Mouse (Mus musculus) layer of hippocampus, adult 9-11 months (tissue): ENCODE data around the gene Ank.
"Not testable (repeated sequence)": the region's sequence is repeated elsewhere in the genome, so short reads cannot be mapped to it uniquely, and the experiment has no call there.

Experiments
- DNase-seq: peaks from one replicate; pipeline ENCODE4 v3.0.0; 2022

Gene Ank

DNA sequence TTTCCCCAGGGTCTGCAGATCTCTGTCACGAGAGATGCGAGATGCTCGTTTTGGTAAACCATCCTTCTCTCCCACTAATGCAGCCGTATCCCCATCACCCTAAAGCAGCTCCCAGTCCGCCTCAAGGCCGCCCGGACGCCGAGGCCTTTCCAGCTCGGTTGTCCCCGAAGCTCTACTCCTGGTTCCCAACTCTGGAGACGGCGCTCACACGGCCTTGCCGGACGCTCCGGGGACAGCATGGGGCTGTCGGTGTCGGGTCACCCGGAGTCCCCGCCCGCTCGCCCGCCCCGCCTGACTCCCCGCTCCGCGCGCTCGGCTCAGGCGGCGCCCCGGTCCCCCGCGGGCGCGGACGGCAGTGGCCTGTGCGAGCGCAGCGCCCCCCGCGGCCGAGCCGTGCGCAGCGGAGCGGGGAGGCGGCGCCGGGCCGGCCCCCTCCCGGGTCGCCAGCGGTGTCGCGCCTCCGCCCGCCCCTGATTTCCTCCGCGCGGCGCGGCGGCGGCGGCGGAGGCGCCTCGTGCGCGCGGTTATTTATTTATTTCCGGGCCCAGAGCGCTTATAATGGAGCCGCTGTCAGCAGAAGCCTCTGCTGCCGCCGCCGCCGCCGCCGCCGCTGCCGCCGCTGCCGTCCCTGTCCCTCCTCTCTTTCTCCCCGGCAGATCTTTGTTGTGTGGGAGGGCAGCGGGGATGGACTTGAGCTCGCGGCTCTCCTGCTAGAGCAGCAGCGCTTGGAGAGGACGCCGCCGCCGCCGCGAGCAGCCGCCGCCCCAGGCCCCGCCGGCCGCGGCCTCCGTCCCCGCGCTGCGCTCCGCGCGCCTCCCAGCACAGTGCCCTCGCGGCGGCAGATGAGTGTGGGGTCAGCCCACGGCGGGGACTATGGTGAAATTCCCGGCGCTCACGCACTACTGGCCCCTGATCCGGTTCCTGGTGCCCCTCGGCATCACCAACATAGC, at the start of gene Ank:
Gene Ank, plus strand, starts transcription at position 547 of the 950 bp plus-strand sequence.
- peak; percentile 84 for DNase-seq

DNA sequence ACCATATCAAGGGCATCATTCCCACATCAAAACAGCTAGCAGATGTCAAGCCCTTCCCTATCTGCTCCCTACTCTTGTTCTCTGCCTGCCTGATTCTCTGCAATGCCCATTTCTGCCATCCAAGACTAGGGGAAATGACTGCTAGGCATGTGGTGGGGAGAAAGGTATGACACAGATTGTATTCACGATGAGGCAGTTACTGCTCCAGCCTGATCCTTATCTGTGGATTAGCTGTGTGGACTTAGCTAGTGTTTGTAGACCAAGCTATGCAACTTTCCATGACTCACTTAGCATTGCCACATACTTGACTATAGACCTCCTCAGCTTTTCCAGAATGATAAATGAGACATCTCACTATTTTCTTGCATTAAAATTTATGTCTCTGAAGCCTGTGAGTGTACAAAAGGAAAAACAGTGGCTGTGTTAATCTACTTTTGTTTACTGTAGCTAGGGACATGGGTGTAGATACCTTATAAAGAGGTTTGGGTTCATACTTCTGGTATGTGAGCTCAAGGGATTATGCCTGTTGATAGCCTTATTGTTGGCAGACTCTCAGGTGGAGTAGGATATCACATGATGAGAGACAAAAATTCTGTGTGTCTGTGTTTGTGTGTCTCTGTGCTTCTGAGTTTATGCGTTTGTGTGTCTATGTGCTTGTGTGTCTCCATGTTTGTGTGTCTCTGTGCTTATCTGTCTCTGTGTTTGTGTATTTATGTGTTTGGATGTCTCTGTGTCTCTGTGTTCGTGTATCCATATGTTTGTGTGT, 47.7 kb upstream of the Ank start:
- DNase-seq, result no peak

DNA sequence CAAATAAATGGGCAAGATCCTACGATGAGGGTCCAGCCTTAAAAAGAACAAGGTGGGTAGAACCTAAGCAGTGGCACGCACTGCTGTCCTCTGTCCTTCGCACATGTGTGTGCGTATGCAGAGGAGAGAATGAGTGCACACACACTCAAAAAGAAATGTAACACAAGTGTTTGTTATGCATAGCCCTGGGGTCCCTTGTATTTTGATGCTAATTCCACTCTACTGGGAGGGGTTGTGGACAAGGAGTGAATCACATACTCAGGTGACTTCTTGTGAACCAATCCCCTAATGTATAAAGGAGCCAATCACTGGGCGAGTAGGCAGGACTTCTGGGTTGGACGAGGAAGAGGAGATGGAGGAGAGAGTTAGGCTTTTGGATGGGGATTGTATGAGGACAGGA, 44.9 kb upstream of the Ank start:
- no peak for DNase-seq

DNA sequence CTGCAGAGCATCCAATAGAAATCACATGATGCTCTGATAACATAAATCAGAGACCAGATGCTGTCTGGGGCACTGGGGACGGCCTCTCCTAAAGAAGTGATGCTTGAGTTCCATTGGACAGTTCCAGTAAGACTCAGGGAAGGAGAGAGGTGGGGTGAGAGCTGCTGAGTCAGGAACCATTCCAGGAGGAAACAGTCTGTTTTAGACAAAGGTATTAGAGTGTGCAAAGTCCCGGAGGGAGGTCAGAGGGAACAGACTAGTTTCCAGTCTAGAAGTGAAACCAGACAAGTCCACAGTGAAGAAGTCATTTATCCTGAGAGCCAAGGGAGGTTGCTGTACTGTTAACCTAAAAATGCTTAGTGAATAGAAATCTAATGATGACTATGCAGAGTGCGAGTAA, 38.9 kb upstream of the Ank start:
- no peak for DNase-seq

DNA sequence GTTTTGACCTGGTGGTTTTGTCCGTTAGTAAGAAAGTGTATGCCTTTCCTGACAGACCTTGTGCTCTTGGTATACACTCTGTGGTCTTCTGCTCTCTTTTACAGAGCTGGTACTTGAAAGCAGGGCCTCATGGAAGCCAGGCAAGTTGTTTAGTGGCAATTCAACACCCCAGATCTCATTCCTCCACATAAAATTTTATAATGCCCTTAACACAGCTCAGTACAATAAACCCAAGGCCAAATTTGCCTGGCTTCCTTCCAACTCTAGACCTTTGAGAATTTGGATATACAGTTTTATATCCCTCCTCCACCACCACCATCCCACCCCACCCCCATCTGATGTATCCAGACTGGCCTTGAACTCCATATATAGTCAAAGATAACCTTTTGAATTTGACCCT, 36.2 kb upstream of the Ank start:
- no peak for DNase-seq

DNA sequence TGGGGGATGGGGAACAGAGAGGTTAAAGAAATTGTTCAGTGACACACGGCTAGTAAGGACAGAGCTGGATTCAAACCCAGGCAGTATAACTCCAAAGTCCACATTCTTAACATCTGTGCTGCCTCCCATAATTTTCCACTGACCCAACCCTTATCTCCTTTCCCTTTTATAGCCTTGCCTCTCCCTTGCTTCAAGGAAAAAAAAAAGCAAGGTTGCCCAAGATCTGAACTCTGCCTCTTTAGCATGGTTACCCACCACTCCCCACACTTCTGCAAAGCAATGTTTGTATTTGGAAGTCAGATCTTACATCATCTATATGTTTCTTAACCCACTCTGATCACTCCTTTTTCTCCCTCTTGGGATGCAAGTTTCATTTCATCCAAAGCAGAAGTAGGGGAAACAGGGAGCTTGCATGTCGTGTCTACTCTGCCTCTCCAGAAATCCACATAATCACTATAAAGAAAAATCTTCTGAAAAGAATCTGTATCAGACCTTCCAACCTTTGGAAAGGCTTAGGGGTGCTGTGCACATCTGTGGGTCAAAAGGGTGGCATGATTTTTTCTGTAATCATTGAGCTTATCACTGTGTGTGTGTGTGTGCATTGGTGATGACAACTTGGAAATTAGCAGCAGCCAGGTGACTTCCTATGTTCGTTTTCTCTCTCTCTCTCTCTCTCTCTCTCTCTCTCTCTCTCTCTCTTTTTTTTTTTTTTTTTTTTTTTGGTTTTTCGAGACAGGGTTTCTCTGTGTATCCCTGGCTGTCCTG, 33.4 kb upstream of the Ank start:
- DNase-seq, result no peak

DNA sequence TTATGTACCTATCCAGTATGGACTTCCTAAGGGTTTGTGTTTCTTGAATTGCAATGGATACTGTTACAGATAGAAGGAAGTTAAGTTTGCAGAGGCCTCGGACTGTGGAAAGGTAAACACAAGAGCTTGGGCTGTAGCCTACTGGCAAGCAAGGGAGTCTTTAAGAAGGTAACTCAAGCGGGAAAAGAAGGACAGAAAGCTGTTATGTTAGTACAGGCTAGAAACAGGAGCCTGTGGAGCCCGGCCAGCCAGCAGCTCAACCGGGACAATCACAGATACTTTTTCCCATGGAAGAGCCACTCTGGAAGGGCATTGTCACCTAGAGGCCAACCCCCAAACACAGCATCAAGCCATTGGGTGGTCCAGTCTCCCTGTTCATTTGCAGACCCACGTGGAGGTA, 31.1 kb upstream of the Ank start:
- no peak for DNase-seq

DNA sequence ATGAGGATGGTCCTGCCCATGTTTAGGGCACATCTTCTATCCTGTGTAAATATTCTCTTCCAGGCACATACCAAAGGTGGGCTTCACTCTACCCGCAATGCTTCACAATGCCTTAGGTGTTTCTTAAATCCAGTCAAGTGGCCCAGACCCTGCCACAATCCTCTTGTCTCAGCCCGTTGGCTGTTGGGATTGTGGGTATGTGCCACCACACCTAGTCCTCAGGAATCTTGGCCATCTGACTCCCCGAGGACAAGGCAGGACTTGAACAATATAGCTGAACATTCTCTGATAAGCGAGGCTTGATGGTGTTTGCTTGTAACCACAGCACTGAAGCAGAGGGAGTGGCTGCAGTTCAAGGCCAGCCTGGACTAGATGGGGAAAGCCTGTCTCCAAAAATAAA, 30.3 kb upstream of the Ank start:
- DNase-seq, result no peak

- no peak for DNase-seq
Observed at GRCm38 (mm10) chr15:27441053-27441452, 25.4 kb upstream of the Ank start.

DNA sequence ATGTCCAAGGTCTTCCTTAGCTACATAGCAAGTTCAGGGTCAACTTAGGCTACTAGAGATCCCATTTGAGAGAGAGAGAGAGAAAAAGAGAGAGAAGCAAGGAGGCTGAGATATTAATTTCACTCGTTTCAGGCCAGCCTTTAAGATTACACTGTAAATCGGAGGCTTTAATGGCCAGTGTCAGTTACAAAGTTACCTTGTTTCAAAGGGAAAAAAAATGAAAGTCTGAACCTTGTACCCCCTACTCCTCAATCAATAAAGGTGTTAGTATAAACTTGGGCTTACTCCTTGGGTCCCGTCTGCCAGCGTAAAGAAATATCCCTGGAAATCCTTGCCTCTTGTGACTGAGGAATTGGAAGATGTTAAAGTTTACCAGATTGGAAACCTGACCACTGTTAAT, 24.9 kb upstream of the Ank start:
- DNase-seq, result no peak

- DNase-seq, result no peak
Observed at GRCm38 (mm10) chr15:27441951-27442350, 24.5 kb upstream of the Ank start.

- no peak for DNase-seq
Observed at GRCm38 (mm10) chr15:27444772-27445347, 21.6 kb upstream of the Ank start.

DNA sequence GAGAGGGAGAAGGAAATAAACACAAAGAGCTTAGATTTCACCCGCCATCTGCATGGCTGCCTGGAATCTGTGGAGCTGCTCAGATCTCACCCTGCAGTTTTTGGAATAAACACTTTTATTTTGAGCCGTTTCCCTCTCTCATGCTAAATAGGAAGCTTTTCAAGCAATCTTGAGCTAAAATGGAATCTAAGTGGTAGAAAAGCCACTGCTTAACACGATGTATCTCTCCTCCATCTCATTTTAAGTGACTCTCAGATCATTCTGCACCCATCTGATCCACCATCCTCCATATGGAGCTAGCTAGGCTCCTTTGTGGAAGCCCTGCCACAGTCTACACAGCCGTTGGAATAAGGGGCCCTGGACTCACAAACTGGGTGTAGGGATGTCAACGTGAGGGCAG, 15.8 kb upstream of the Ank start:
- no peak for DNase-seq

GRCm38 (mm10) chr15:27451760-27452159, 14.7 kb upstream of the Ank start:
- no peak for DNase-seq

GRCm38 (mm10) chr15:27452496-27452895, 14.0 kb upstream of the Ank start:
- no peak for DNase-seq

GRCm38 (mm10) chr15:27457001-27457400, 9.5 kb upstream of the Ank start:
- DNase-seq, result no peak

DNA sequence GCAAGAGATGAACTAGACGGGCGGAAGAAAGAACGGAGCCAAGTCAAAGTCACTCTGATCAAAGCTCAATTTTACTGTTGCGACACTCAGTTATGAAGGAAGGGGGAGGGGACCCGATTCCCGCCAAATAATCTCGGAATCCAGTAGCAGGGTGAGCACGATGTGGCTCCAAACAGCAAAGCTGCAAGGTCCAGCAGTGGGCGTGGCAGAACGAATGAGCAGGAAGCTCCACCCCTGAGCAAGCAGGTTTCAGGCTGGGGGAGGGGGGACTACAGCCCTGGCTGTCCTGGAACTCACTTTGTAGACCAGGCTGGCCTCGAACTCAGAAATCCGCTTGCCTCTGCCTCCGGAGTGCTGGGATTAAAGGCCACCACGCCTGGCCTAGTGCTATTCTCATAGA, 6.7 kb upstream of the Ank start:
- not testable (repeated sequence) for DNase-seq

DNA sequence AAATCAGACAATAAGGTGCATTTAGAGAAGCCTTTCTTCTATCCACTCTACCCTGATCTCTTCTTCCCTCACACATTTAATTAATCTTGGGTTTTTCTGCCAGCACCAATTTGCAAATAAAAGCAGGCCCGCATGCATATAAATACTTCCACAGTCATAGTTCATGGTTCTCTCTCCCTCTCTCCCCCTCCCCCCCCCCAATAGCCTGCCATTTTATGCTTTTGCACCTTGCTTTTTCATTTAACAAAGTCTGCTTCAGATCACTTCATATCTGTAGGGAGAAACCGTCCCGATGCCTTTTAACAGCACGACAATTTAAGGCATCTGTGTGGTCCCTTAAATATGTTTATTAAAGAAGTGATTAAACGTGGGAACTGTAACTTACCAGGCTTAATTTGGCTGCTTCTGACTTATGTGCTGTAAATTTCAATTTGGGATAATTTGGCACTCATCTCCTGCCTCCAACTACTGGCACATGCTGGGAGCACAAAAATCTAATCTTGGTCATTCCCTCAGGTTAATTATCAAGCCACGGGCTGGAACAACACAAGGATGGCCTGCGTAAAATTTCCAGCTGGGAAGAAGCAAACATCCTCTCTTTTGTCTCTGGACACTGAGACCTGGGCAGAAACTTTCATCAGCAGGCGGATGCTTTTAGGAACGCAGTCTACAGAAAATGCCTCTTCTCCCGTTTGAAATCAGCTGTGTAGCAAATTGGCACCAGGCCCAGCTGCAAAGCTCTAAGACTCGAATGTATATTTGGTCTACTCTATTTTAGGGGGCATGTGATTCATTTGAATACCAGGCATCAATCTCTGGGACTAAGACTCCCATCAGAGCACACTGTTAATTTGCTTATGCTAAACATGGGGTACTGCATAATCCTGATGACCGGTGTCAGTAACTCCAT, 4.9 kb upstream of the Ank start:
- DNase-seq, result no peak

- DNase-seq, result no peak
Observed at GRCm38 (mm10) chr15:27463876-27464275, 2.6 kb upstream of the Ank start.

DNA sequence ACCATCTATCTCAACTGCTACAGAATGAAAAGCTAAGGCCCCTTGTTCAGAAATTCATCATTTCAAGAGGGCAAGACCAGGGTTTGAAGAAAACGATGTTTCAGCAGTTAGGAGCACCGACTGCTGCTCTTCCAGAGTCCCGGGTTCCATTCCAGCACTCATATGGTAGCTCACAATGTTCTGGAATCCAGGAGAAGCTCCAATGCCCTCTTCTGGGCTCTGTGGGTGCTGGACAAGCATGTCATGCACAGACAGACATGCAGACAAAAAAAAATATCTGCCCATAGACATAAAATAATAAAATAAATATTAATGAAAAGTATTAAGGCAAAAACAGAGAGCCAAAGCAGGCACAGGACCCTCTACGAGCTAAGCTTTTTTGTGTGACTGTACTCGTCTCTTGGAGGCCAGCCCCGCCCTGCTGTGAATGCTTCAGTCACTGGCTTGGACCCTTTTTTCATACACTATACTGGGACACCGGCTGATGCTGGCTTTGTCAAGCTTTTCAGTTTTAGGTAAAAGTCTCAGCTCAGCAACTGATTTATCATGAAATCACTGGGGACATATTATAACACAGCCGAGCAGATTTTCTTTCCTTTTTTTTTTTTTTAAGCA, 979 bp upstream of the Ank start:
- no peak for DNase-seq

GRCm38 (mm10) chr15:27467081-27467491, 609 bp downstream of the Ank start:
- no peak for DNase-seq
